In the genomic region with DNA sequence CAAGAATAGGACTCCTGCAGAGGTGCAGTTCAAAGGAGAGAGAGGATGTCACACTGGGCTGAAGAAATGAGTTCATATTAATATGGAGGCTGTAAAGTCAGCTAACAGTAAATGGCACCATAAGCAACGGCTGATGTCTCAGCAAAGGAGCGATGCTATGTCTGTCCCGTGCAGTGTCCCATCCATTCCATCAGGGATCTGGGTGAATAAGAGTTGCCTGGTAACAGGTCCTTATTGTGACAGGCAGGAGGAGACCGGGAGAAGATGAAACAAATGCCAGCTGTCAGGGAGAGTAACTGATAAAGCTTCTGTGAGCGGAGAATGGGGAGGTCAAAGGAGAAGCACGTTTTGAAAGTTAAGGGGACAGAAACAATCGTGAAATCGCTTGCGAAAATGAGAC, we compare ENCODE assay signal across 17 mouse cellular contexts.
DNase-seq lines count a peak whose midpoint lies in the region; ATAC-seq and TF ChIP-seq lines count a peak whose summit lies in the region.
"Had no signal": no experiment of that assay in that cellular context is flagged by ENCODE, and none has a peak within 500 bp of the region (broad histone marks: within the 10 kb centered on the region; RNA-seq: fewer than 3 reads in every experiment).

No protein-coding gene starts in this region.

- H3K36me3 ChIP-seq in hindbrain, postnatal 0 days (ENCODE audit: insufficient read depth, low read length), result no peaks in the 10 kb centered on the region
- no peaks in the 10 kb centered on the region for H3K36me3 ChIP-seq in midbrain, embryonic 16.5 days (ENCODE audit: control insufficient read depth, insufficient read depth, low read length)
- H3K36me3 ChIP-seq: embryonic facial prominence, embryonic 12.5 days; lung, embryonic 15.5 days; stomach, embryonic 15.5 days had no signal

- no peak overlapping the region for H3K9ac ChIP-seq in hindbrain, postnatal 0 days (replicated peaks; ENCODE audit: low read length)
- no peak overlapping the region for H3K9ac ChIP-seq in midbrain, embryonic 16.5 days (ENCODE audit: low read depth, low read length)
- H3K9ac ChIP-seq: embryonic facial prominence, embryonic 12.5 days; lung, embryonic 15.5 days; stomach, embryonic 15.5 days had no signal

- WGBS in hindbrain, postnatal 0 days, result 11% methylated on average over 9 of the region's 9 CpGs
- WGBS in midbrain, embryonic 16.5 days, result 11% methylated on average over 9 of the region's 9 CpGs

- no peak overlapping the region for H3K4me3 ChIP-seq in hindbrain, postnatal 0 days (ENCODE audit: low read length)
- H3K4me3 ChIP-seq in midbrain, embryonic 16.5 days (ENCODE audit: low read depth, low read length), result no peak overlapping the region
- H3K4me3 ChIP-seq: embryonic facial prominence, embryonic 12.5 days; lung, embryonic 15.5 days; stomach, embryonic 15.5 days had no signal

- H3K27me3 ChIP-seq in hindbrain, postnatal 0 days (ENCODE audit: insufficient read depth, low read length), result no peaks in the 10 kb centered on the region
- H3K27me3 ChIP-seq in midbrain, embryonic 16.5 days (ENCODE audit: control insufficient read depth, insufficient read depth, low read depth, low read length), result no peaks in the 10 kb centered on the region
- H3K27me3 ChIP-seq: embryonic facial prominence, embryonic 12.5 days; lung, embryonic 15.5 days; stomach, embryonic 15.5 days had no signal

- H3K27ac ChIP-seq in hindbrain, postnatal 0 days, result no peak overlapping the region
- no peak overlapping the region for H3K27ac ChIP-seq in midbrain, embryonic 16.5 days (ENCODE audit: low read length)
- H3K27ac ChIP-seq: embryonic facial prominence, embryonic 12.5 days; lung, embryonic 15.5 days; stomach, embryonic 15.5 days had no signal

- DNase-seq in embryo, embryonic 10 days (ENCODE audit: low spot score), result peak; percentile 35
- DNase-seq in embryo, embryonic 9.5 days (ENCODE audit: extremely low spot score), result peak; percentile 21
- DNase-seq in hindbrain, postnatal 0 days (ENCODE audit: low spot score), result peak; percentile 5
- no peak for DNase-seq in layer of hippocampus, postnatal 10 days (ENCODE audit: low spot score in 2 of 2)
- DNase-seq in ovary, adult 18-20 months (ENCODE audit: low spot score), result no peak
- no peak for DNase-seq in layer of hippocampus, adult 11-12 months (ENCODE audit: low spot score)
- DNase-seq: cerebellum, adult 9-11 months; gastrocnemius, postnatal 25 days; left cerebral cortex, postnatal 4 days; thymus, postnatal 14 days had no signal

- H3K4me1 ChIP-seq in hindbrain, postnatal 0 days (ENCODE audit: insufficient read depth, low read length), result no peaks in the 10 kb centered on the region
- H3K4me1 ChIP-seq in midbrain, embryonic 16.5 days (ENCODE audit: control insufficient read depth, insufficient read depth, low read length), result peaks cover 7% of the 10 kb centered on the region
- H3K4me1 ChIP-seq: embryonic facial prominence, embryonic 12.5 days; lung, embryonic 15.5 days; stomach, embryonic 15.5 days had no signal

- no peaks in the 10 kb centered on the region for H3K9me3 ChIP-seq in hindbrain, postnatal 0 days (ENCODE audit: low read length)
- no peaks in the 10 kb centered on the region for H3K9me3 ChIP-seq in midbrain, embryonic 16.5 days (replicated peaks; ENCODE audit: control insufficient read depth, low read length, poor library complexity, severe bottlenecking)
- H3K9me3 ChIP-seq: embryonic facial prominence, embryonic 12.5 days; lung, embryonic 15.5 days; stomach, embryonic 15.5 days had no signal

- ATAC-seq in hindbrain, postnatal 0 days, result no peak
- ATAC-seq in midbrain, embryonic 16.5 days, result no peak
- ATAC-seq: activated CD4-positive, CD25-positive, alpha-beta regulatory T cell, adult 4 months; Patski had no signal

- H3K4me2 ChIP-seq in hindbrain, postnatal 0 days (ENCODE audit: low read depth, low read length), result 0 out of 2 replicates have a peak overlapping the region, but pooled peaks have one; percentile 27
- H3K4me2 ChIP-seq in midbrain, embryonic 16.5 days (ENCODE audit: low read length), result peak overlapping the region; percentile 31; the same call in 1 of the 2 replicates
- H3K4me2 ChIP-seq: embryonic facial prominence, embryonic 12.5 days; liver, embryonic 11.5 days; lung, embryonic 15.5 days; stomach, embryonic 15.5 days had no signal

- TF ChIP-seq CTCF in hindbrain, postnatal 0 days (IDR thresholded peaks at IDR 0.05; ENCODE audit: low read depth), result no peak

Comparison
In these comparisons a context has a peak if more than half of its experiments do, and no peak if none do; other contexts are left out.
1. DNase-seq: peak in embryo, embryonic 10 days (single experiment), embryo, embryonic 9.5 days (single experiment) and hindbrain, postnatal 0 days (single experiment); none in layer of hippocampus, postnatal 10 days (0 of 2), ovary, adult 18-20 months (single experiment) and layer of hippocampus, adult 11-12 months (single experiment).